Mouse (Mus musculus) liver, adult 2 months (tissue): ENCODE measurements around the gene Fxyd2.

ENCODE experiments used
- CTCF ChIP-seq: fragments of 200-500 bp; IDR thresholded peaks from 2 replicates; pipeline ENCODE4 v1.5.1; 2011; ENCODE audit warnings: low read depth, low read length, control low read depth
- POLR2A ChIP-seq: fragments of 200-500 bp; IDR thresholded peaks from 2 replicates; pipeline ENCODE4 v1.6.1; 2011; ENCODE audit warnings: low read length, control low read depth; ENCODE audit not compliant: insufficient read depth; ENCODE audit errors: extremely low read depth

DNA sequence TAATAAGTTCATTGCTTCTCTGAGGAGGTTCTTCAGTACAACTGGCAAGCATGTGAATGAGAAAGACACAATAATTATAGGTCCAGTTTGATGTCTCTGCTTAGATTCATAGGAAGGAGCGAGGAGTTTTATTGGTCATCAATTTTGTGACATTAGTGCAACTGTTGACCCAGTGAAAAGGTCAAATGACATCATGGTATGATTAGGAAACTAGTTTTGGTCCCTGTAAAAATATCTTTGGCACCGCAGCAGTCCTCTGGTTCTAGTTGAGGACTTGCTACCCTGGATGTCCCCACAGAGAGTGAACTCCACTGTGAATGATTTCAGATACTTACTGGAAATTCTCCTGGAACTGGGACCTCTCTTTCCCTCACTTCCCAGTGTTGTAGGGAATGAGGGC is 44.3 kb upstream of the Fxyd2 start:
- TF ChIP-seq POLR2A, result no peak
- no peak for TF ChIP-seq CTCF
